Mouse (Mus musculus) hindbrain, embryonic 16.5 days (tissue): ENCODE results near the gene Bfsp2. TPM values are rescaled to one million over a fixed set of nuclear protein-coding genes. Genes with fewer than 3 reads are reported as not detected.

ENCODE experiments used
- ATAC-seq: fragments of 200-750 bp; cut with Nextera tagmentation; 2 replicates; pipeline ENCODE4 v1.8.0; 2017; ENCODE audit warnings: moderate TSS enrichment, moderate library complexity
- H3K27ac ChIP-seq: fragments of 300-500 bp; sonication (generic); 2 replicates; pipeline ENCODE4 v1.5.1; 2014; ENCODE audit warnings: low read depth, mild to moderate bottlenecking, control low read depth, low read length, moderate library complexity
- H3K27me3 ChIP-seq: fragments of 300-500 bp; sonication (generic); replicated peaks from 2 replicates; pipeline ENCODE4 v1.6.1; 2014; ENCODE audit warnings: low read length; ENCODE audit not compliant: control insufficient read depth, insufficient read depth
- H3K36me3 ChIP-seq: fragments of 300-500 bp; sonication (generic); 2 replicates; pipeline ENCODE4 v1.6.1; 2014; ENCODE audit warnings: mild to moderate bottlenecking, low read length, moderate library complexity, mixed read lengths; ENCODE audit not compliant: control insufficient read depth, insufficient read depth
- H3K4me1 ChIP-seq: fragments of 300-500 bp; sonication (generic); 2 replicates; pipeline ENCODE4 v1.6.1; 2014; ENCODE audit warnings: low read depth, low read length; ENCODE audit not compliant: control insufficient read depth, insufficient read depth
- H3K4me2 ChIP-seq: fragments of 300-500 bp; sonication (generic); 2 replicates; pipeline ENCODE4 v1.6.1; 2014; ENCODE audit warnings: mild to moderate bottlenecking, low read length, control low read depth, moderate library complexity
- H3K4me3 ChIP-seq: fragments of 300-500 bp; sonication (generic); 2 replicates; pipeline ENCODE4 v1.5.1; 2014; ENCODE audit warnings: mild to moderate bottlenecking, low read length, control low read depth, moderate library complexity
- H3K9ac ChIP-seq: fragments of 300-500 bp; sonication (generic); 2 replicates; pipeline ENCODE4 v1.6.1; 2014; ENCODE audit warnings: low read depth, mild to moderate bottlenecking, control low read depth, low read length, moderate library complexity
- H3K9me3 ChIP-seq: fragments of 300-500 bp; sonication (generic); 2 replicates; pipeline ENCODE4 v1.6.1; 2014; ENCODE audit warnings: mild to moderate bottlenecking, low read length, moderate library complexity; ENCODE audit not compliant: control insufficient read depth
- WGBS: fragments of 180-500 bp; shearing (Covaris S2); extraction: QIAGEN DNeasy Blood & Tissue Kit; methylation state at CpG from one replicate; pipeline ENCODE4 v1.1.7; 2014; 5-methylcytosine and 5-hydroxymethylcytosine counted together
- polyA plus RNA-seq: library from polyadenylated mRNA; unstranded; fragments of >200 nt; fragmentation: Nextera tagmentation; extraction: Ambion mirVana; gene quantifications from 2 replicates; pipeline ENCODE4 v1.2.1, GENCODE M21; 2015

Bfsp2 gene
- polyA plus RNA-seq, 1 experiment from 2014 or later, result 6.0 TPM

DNA sequence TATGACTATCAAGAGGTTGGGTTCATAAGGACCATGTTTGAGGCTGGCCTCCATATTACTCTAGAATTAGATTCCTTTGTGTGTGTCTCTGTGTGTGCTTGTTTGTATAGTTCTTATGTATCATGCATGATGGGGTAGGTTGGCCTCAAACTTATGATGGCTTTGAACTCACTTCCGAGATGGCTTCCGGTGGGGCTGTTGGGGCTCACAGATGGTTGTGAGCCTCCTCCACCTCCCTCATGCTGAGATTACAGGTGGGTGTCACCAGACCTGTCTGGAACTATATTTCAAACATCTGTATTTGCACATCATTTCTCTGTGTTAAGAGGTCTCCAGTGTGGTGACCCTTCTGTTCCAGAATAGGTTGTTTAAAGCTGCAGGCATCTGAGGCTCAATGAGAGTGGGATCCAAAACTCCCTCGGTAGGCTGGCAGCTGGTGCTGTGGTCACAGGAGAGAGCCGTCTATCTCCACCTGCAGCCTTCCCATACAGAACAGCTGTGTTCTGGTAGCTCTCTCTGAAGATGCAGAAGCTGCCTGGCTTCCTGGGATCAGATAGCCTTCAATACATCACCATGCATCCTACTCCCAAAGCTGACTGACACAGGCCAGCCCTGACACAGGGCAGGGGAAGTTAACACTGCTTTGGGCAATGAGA lies 96.0 kb downstream of the Bfsp2 start:
- no peaks in the 10 kb centered on the region for H3K27me3 ChIP-seq
- H3K27ac ChIP-seq, result no peak overlapping the region
- H3K36me3 ChIP-seq, result no peaks in the 10 kb centered on the region
- no peak overlapping the region for H3K4me2 ChIP-seq
- no peak overlapping the region for H3K4me3 ChIP-seq
- WGBS, result 82% methylated on average over 4 of the region's 4 CpGs
- H3K9ac ChIP-seq, result no peak overlapping the region
- H3K4me1 ChIP-seq, result no peaks in the 10 kb centered on the region
- no peak for ATAC-seq
- H3K9me3 ChIP-seq, result no peaks in the 10 kb centered on the region

DNA sequence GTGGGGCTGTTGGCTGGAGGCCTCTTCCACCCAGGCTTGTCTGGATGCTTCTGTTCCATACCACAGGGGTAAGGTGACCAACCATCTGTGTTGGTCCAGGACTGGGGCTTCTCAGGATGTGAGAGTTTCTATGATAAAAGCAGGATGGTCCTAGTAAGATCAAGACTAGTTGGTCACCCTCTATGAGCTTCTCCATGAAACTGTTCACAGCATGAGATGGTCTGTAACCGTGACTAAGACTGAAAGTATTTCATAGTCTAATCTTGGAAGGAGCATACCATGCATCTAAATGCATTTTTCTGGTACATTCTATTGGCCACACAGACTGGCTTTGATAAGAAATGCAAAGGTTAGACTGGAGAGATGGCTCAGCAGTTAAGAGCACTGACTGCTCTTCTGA lies 96.6 kb downstream of the Bfsp2 start:
- H3K27ac ChIP-seq, result no peak overlapping the region
- H3K4me1 ChIP-seq, result no peaks in the 10 kb centered on the region
- no peak overlapping the region for H3K9ac ChIP-seq
- H3K27me3 ChIP-seq, result no peaks in the 10 kb centered on the region
- H3K4me3 ChIP-seq, result no peak overlapping the region
- H3K9me3 ChIP-seq, result no peaks in the 10 kb centered on the region
- WGBS, result 85% methylated on average over 1 of the region's 1 CpGs
- ATAC-seq, result no peak
- H3K36me3 ChIP-seq, result no peaks in the 10 kb centered on the region
- H3K4me2 ChIP-seq, result no peak overlapping the region

DNA sequence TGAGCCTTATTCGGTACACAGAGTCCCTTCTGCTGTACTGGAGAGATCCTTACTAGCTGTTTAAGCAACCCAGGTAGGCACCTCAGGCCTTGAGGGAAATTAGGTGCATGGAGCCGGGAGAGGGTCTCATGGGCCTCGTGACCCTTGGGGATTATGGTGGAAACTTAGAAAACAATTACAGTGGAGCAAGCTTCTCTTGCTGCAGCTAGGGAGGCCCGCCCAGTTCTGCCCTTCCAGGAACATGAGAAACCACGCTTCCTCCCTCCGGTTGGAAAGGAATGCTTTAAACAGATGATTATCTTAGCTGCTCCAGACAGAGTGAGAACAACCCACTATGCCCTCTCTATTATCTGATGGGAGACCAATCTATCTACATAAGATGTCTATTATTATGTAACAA lies 97.2 kb downstream of the Bfsp2 start:
- no peak overlapping the region for H3K27ac ChIP-seq
- no peak overlapping the region for H3K9ac ChIP-seq
- H3K4me2 ChIP-seq, result no peak overlapping the region
- no peak overlapping the region for H3K4me3 ChIP-seq
- H3K9me3 ChIP-seq, result no peaks in the 10 kb centered on the region
- 77% methylated on average over 6 of the region's 6 CpGs for WGBS
- no peaks in the 10 kb centered on the region for H3K4me1 ChIP-seq
- H3K27me3 ChIP-seq, result no peaks in the 10 kb centered on the region
- no peaks in the 10 kb centered on the region for H3K36me3 ChIP-seq
- ATAC-seq, result no peak

DNA sequence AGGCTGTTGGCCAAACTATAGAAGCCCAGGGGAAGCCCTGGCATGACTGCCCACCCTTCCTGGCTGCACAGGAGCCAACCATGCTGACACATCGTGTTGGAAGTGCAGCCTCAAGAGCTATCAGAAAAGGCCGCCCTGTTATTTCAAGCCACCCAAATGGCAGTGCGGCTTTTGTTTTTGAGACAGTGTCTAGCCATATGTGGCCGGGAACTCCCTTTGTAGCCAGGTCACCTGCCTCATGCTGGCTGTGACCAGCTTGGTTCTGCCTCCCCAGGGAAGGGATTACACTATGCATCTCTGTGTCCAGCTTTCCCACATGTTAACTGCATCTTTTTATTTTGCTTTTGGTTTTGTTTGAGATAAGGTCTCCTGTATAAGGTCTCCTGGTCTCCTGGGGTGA lies 99.7 kb downstream of the Bfsp2 start:
- ATAC-seq, result no peak
- Histone ChIP-seq H3K4me3 (no peak overlapping the region), H3K27ac (no peak overlapping the region), H3K9me3 (no peaks in the 10 kb centered on the region), H3K27me3 (no peaks in the 10 kb centered on the region), H3K4me1 (no peaks in the 10 kb centered on the region), H3K36me3 (no peaks in the 10 kb centered on the region), H3K9ac (no peak overlapping the region), H3K4me2 (no peak overlapping the region)
- 91% methylated on average over 4 of the region's 4 CpGs for WGBS

DNA sequence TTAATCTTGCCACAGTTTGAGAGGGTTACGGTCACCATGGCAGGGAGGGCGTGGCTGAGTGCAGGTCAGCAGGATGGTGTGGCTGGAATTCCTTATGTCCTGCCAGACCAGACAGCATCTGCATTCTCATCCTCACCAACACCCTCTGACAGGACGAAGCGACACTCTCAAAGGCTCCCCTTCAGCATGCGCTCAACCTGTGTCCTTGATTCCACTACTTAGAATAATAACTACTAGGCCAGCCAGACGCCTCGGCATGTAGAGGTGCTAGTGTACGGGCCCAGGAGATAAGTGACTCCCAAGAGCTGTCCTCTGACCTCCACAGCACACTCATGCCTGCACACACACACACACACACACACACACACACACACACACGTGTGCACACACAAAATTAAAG lies 101.0 kb downstream of the Bfsp2 start:
- no peak for ATAC-seq
- H3K9me3 ChIP-seq, result no peaks in the 10 kb centered on the region
- H3K27ac ChIP-seq, result no peak overlapping the region
- H3K9ac ChIP-seq, result no peak overlapping the region
- no peaks in the 10 kb centered on the region for H3K4me1 ChIP-seq
- H3K4me2 ChIP-seq, result no peak overlapping the region
- H3K27me3 ChIP-seq, result no peaks in the 10 kb centered on the region
- H3K4me3 ChIP-seq, result no peak overlapping the region
- no peaks in the 10 kb centered on the region for H3K36me3 ChIP-seq
- WGBS, result 74% methylated on average over 9 of the region's 9 CpGs

DNA sequence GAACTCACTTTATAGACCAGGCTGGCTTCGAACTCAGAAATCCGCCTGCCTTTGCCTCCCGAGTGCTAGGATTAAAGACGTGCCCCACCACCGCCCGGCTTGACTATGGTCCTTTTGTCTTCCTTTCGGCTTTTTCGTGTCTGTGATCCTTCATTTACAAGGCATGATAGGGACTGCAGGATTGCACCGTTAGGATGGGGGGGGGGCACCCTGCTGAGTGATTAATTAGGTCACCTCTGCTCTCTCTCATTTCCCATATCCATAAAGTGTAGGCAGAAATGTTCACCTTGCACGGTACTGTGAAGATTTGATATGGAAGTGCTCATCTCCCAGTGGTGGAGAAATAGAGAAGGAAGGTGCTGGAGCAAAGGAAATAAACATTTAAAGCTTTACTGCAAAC lies 101.5 kb downstream of the Bfsp2 start:
- Histone ChIP-seq H3K36me3 (no peaks in the 10 kb centered on the region), H3K9ac (no peak overlapping the region), H3K4me1 (no peaks in the 10 kb centered on the region), H3K4me2 (no peak overlapping the region), H3K9me3 (no peaks in the 10 kb centered on the region), H3K27ac (no peak overlapping the region), H3K4me3 (no peak overlapping the region), H3K27me3 (no peaks in the 10 kb centered on the region)
- ATAC-seq, result no peak
- 45% methylated on average over 10 of the region's 10 CpGs for WGBS

DNA sequence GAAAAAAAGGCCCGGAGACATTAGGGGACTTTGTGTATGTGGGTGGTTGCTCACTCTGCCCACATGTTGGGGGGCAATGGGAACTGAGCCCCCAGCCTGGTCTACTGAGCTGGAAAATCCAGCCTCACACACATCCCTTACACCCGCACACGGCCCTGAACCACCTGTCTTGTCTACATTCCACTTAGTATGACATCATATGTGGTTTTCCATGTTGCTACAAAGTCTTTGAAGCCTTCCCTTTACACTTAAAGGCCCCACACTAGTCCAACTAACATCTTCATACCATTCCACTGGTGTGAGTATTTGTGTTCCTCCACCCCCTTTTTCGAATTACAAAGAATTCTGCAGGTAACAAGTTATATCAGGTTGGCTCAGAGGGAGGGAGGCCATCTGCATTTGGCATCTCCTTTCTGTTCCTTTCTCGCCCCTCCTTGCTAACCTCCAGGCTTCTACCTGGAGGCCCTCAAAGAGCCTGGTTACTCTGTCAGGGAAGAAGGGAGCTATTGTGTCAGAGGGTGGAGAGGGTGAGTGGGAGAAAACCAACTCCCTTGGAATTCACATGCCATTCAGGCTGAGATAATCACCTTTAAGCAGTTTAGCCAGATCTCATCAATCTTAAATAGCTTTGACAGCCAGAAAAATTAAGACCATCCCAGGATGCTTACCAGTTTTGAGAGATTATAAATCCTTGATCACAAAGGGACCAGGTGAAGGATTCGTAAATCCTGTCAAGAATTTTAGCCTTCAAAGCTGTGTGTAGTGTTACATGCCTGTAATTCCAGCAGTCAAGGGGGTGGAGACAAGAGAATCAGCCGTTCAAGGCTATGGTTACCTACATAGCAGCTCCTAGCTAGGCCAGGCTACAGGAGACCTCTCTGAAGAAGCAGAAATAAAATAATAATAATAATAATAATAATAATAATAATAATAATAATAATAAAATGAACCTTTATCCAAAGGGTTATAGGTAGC lies 103.6 kb downstream of the Bfsp2 start:
- H3K9ac ChIP-seq, result no peak overlapping the region
- no peak overlapping the region for H3K4me3 ChIP-seq
- no peaks in the 10 kb centered on the region for H3K27me3 ChIP-seq
- H3K4me1 ChIP-seq, result no peaks in the 10 kb centered on the region
- ATAC-seq, result no peak
- H3K36me3 ChIP-seq, result no peaks in the 10 kb centered on the region
- H3K4me2 ChIP-seq, result no peak overlapping the region
- 76% methylated on average over 7 of the region's 7 CpGs for WGBS
- H3K9me3 ChIP-seq, result no peaks in the 10 kb centered on the region
- H3K27ac ChIP-seq, result no peak overlapping the region

Other genes with a start within 250 kb of the Bfsp2 start
- 40.0 and 41.2 TPM in 2 replicates for gene Trf, start 250.0 kb downstream of the Bfsp2 start, polyA plus RNA-seq
- gene 1300017J02Rik, start 175.3 kb downstream of the Bfsp2 start, polyA plus RNA-seq, result 1.0 and 1.4 TPM in 2 replicates
- 17.6 and 21.4 TPM in 2 replicates for gene Topbp1, start 175.2 kb downstream of the Bfsp2 start, polyA plus RNA-seq
- gene Cdv3, start 114.6 kb downstream of the Bfsp2 start, polyA plus RNA-seq, result 78.5 and 91.0 TPM in 2 replicates